In genomic region chr12:41487005-41487404, GRCm38 (mm10) we compare ENCODE assay signal across 9 mouse cellular contexts. TPM values are rescaled to one million over a fixed set of nuclear protein-coding genes. Genes with fewer than 3 reads are reported as not detected.
A peak's percentile ranks its signal among the peaks of the same experiment; 100 is the strongest.
DNase-seq lines count a peak whose midpoint lies in the region; ATAC-seq and TF ChIP-seq lines count a peak whose summit lies in the region.
"Had no signal": no experiment of that assay in that cellular context is flagged by ENCODE, and none has a peak within 500 bp of the region (broad histone marks: within the 10 kb centered on the region; RNA-seq: fewer than 3 reads in every experiment).

No protein-coding gene starts in this region.

- no peaks in the 10 kb centered on the region for H3K36me3 ChIP-seq in heart, embryonic 10.5 days
- H3K36me3 ChIP-seq in spleen, adult 2 months (ENCODE audit: control insufficient read depth, insufficient read depth, low read length), result no peaks in the 10 kb centered on the region
- H3K36me3 ChIP-seq in intestine, embryonic 16.5 days (ENCODE audit: control insufficient read depth, insufficient read depth, low read length), result no peaks in the 10 kb centered on the region
- no peaks in the 10 kb centered on the region for H3K36me3 ChIP-seq in stomach, embryonic 14.5 days (ENCODE audit: control insufficient read depth, insufficient read depth, low read length)
- H3K36me3 ChIP-seq: embryonic facial prominence, embryonic 15.5 days had no signal

- no peaks in the 10 kb centered on the region for H3K9me3 ChIP-seq in heart, embryonic 10.5 days
- no peaks in the 10 kb centered on the region for H3K9me3 ChIP-seq in intestine, embryonic 16.5 days (ENCODE audit: control insufficient read depth, low read length)
- H3K9me3 ChIP-seq in stomach, embryonic 14.5 days (ENCODE audit: control insufficient read depth, low read depth, low read length), result no peaks in the 10 kb centered on the region
- H3K9me3 ChIP-seq: embryonic facial prominence, embryonic 15.5 days had no signal

- WGBS in heart, embryonic 10.5 days, result 32% methylated on average over 5 of the region's 5 CpGs
- WGBS in spleen, adult 2 months, result 45% methylated on average over 5 of the region's 5 CpGs
- WGBS in intestine, embryonic 16.5 days, result 26% methylated on average over 5 of the region's 5 CpGs
- WGBS in stomach, embryonic 14.5 days, result 34% methylated on average over 5 of the region's 5 CpGs

- no peak overlapping the region for H3K27ac ChIP-seq in heart, embryonic 10.5 days
- no peak overlapping the region for H3K27ac ChIP-seq in spleen, adult 2 months (ENCODE audit: insufficient read depth, low read length)
- H3K27ac ChIP-seq in intestine, embryonic 16.5 days (ENCODE audit: low read length), result no peak overlapping the region
- no peak overlapping the region for H3K27ac ChIP-seq in stomach, embryonic 14.5 days (ENCODE audit: low read length)
- H3K27ac ChIP-seq: embryonic facial prominence, embryonic 15.5 days had no signal

- TF ChIP-seq CTCF in spleen, adult 2 months (IDR thresholded peaks at IDR 0.05; ENCODE audit: extremely low read depth, insufficient read depth, insufficient read length, insufficient replicate concordance), result 0 out of 2 replicates have a peak, but pooled peaks have one; percentile 7

- H3K27me3 ChIP-seq in heart, embryonic 10.5 days (ENCODE audit: insufficient read depth, poor library complexity, severe bottlenecking), result no peaks in the 10 kb centered on the region
- H3K27me3 ChIP-seq in spleen, adult 2 months (ENCODE audit: control insufficient read depth, insufficient read depth, low read length), result peaks cover 2% of the 10 kb centered on the region; the same call in 1 of the 2 replicates
- no peaks in the 10 kb centered on the region for H3K27me3 ChIP-seq in intestine, embryonic 16.5 days (replicated peaks; ENCODE audit: control insufficient read depth, insufficient read depth, low read length)
- no peaks in the 10 kb centered on the region for H3K27me3 ChIP-seq in stomach, embryonic 14.5 days (ENCODE audit: control insufficient read depth, insufficient read depth, low read length)
- H3K27me3 ChIP-seq: embryonic facial prominence, embryonic 15.5 days had no signal

- no peaks in the 10 kb centered on the region for H3K4me1 ChIP-seq in heart, embryonic 10.5 days
- no peaks in the 10 kb centered on the region for H3K4me1 ChIP-seq in spleen, adult 2 months (ENCODE audit: control insufficient read depth, insufficient read depth, insufficient read length)
- H3K4me1 ChIP-seq in intestine, embryonic 16.5 days (ENCODE audit: control insufficient read depth, insufficient read depth, low read length), result no peaks in the 10 kb centered on the region
- H3K4me1 ChIP-seq in stomach, embryonic 14.5 days (ENCODE audit: control insufficient read depth, insufficient read depth, low read length), result 0 out of 2 replicates have a peak, but pooled peaks cover 3% of the 10 kb centered on the region

- intact Hi-C loops in heart, postnatal 36 days (cut with DNase I), result loop anchor here (1.0 to 2.0 kb wide), 2 partner anchors 376 to 650 kb away; no protein-coding TSS in a partner anchor

- no peak overlapping the region for H3K4me2 ChIP-seq in intestine, embryonic 16.5 days (ENCODE audit: low read depth, low read length)
- H3K4me2 ChIP-seq in stomach, embryonic 14.5 days (replicated peaks; ENCODE audit: low read depth, low read length), result no peak overlapping the region

- no peak overlapping the region for H3K9ac ChIP-seq in intestine, embryonic 16.5 days (ENCODE audit: low read depth, low read length)
- H3K9ac ChIP-seq in stomach, embryonic 14.5 days (replicated peaks; ENCODE audit: low read depth, low read length), result no peak overlapping the region
- H3K9ac ChIP-seq: embryonic facial prominence, embryonic 15.5 days had no signal

- no peak overlapping the region for H3K4me3 ChIP-seq in heart, embryonic 10.5 days
- H3K4me3 ChIP-seq in spleen, adult 2 months (ENCODE audit: extremely low read depth, insufficient read depth, insufficient read length), result no peak overlapping the region
- no peak overlapping the region for H3K4me3 ChIP-seq in intestine, embryonic 16.5 days (ENCODE audit: low read length)
- H3K4me3 ChIP-seq in stomach, embryonic 14.5 days (ENCODE audit: low read depth, low read length), result no peak overlapping the region
- H3K4me3 ChIP-seq: embryonic facial prominence, embryonic 15.5 days had no signal

- DNase-seq in heart, postnatal 36 days, result peak; percentile 5 to 6
- no peak for DNase-seq in heart, embryonic 10.5 days (ENCODE audit: low spot score)
- peak in 1 of 2 experiments; percentile 23 for DNase-seq in spleen, adult 2 months (ENCODE audit: low read depth in 1 of 2, low spot score in 2 of 2)
- DNase-seq in spleen, adult 18-20 months, result no peak
- peak; percentile 45 for DNase-seq in c-Kit-negative CD71-positive TER-119-positive erythroid progenitor cells, embryonic 14.5 days (ENCODE audit: low read depth, low spot score)
- DNase-seq in right cerebral cortex, postnatal 36 days (ENCODE audit: low spot score in 2 of 2), result no peak

- 0 out of 2 replicates have a peak, but pooled peaks have one; percentile 52 for ATAC-seq in intestine, embryonic 16.5 days
- ATAC-seq in stomach, embryonic 14.5 days (ENCODE audit: insufficient number of reproducible peaks, insufficient read depth, low FRiP score, low read depth), result peak; percentile 58; the same call in 1 of the 2 replicates

- no peak for TF ChIP-seq POLR2A in spleen, adult 2 months (IDR thresholded peaks at IDR 0.05; ENCODE audit: low read depth, low read length)

RNA-seq across cellular contexts. Expression of gene Lrrn3, which starts 0.8 kb away (rescaled TPM):
- total RNA-seq in heart, postnatal 36 days (2021), result under 1 TPM; 0.24 to 0.28 TPM
- polyA plus RNA-seq in heart, embryonic 10.5 days (2016; fragmentation: Nextera tagmentation; extraction: Ambion mirVana), result 3.8 and 4.2 TPM in 2 replicates
- polyA plus RNA-seq in spleen, adult 2 months (2012; rRNA removed), result 0.41 and 0.48 TPM in 2 replicates
- polyA plus RNA-seq in intestine, embryonic 16.5 days (2015; fragmentation: Nextera tagmentation; extraction: Ambion mirVana), result 4.8 and 6.1 TPM in 2 replicates
- 21.6 and 22.1 TPM in 2 replicates for polyA plus RNA-seq in stomach, embryonic 14.5 days (2014; fragmentation: Nextera tagmentation; extraction: Ambion mirVana)

Comparison
In these comparisons a context has a peak if more than half of its experiments do, and no peak if none do; other contexts are left out.
1. DNase-seq: peak in heart, postnatal 36 days (2 of 2) and c-Kit-negative CD71-positive TER-119-positive erythroid progenitor cells, embryonic 14.5 days (single experiment); none in heart, embryonic 10.5 days (single experiment), spleen, adult 18-20 months (0 of 2) and right cerebral cortex, postnatal 36 days (0 of 2).